Mouse (Mus musculus) embryonic facial prominence, embryonic 15.5 days (tissue): Measurements from ENCODE around the gene Mycn. TPM values are rescaled to one million over a fixed set of nuclear protein-coding genes. Genes with fewer than 3 reads are reported as not detected.

Experiments used
- ATAC-seq: fragments of 200-750 bp; cut with Nextera tagmentation; 2 replicates; pipeline ENCODE4 v1.8.0; 2017; ENCODE audit warnings: low read depth, moderate TSS enrichment; ENCODE audit not compliant: insufficient number of reproducible peaks, low FRiP score, low TSS enrichment
- H3K27ac ChIP-seq: fragments of 300-500 bp; sonication (generic); replicated peaks from 2 replicates; pipeline ENCODE4 v1.5.1; 2015; ENCODE audit warnings: mild to moderate bottlenecking, inconsistent platforms
- H3K27me3 ChIP-seq: fragments of 300-500 bp; sonication (generic); 2 replicates; pipeline ENCODE4 v1.6.1; 2015; ENCODE audit warnings: inconsistent platforms
- H3K36me3 ChIP-seq: fragments of 300-500 bp; sonication (generic); 2 replicates; pipeline ENCODE4 v1.6.1; 2015; ENCODE audit warnings: mild to moderate bottlenecking, inconsistent platforms
- H3K4me1 ChIP-seq: fragments of 300-500 bp; sonication (generic); 2 replicates; pipeline ENCODE4 v1.6.1; 2015; ENCODE audit warnings: inconsistent platforms
- H3K4me2 ChIP-seq: fragments of 300-500 bp; sonication (generic); replicated peaks from 2 replicates; pipeline ENCODE4 v1.6.1; 2015; ENCODE audit warnings: mild to moderate bottlenecking, inconsistent platforms
- H3K4me3 ChIP-seq: fragments of 300-500 bp; sonication (generic); replicated peaks from 2 replicates; pipeline ENCODE4 v1.5.1; 2015; ENCODE audit warnings: mild to moderate bottlenecking, inconsistent platforms
- H3K9ac ChIP-seq: fragments of 300-500 bp; sonication (generic); 2 replicates; pipeline ENCODE4 v1.6.1; 2015; ENCODE audit warnings: inconsistent platforms
- H3K9me3 ChIP-seq: fragments of 300-500 bp; sonication (generic); replicated peaks from 2 replicates; pipeline ENCODE4 v1.6.1; 2016; ENCODE audit warnings: inconsistent platforms
- WGBS: fragments of 180-500 bp; shearing (Covaris S2); methylation state at CpG from one replicate; pipeline ENCODE4 v1.1.7; 2015; 5-methylcytosine and 5-hydroxymethylcytosine counted together
- polyA plus RNA-seq: library from polyadenylated mRNA; unstranded; fragments of >200 nt; fragmentation: Nextera tagmentation; extraction: Ambion mirVana; gene quantifications from 2 replicates; pipeline ENCODE4 v1.2.1, GENCODE M21; 2015

Mycn gene
- polyA plus RNA-seq, 1 experiment from 2014 or later = 26.8 TPM

- H3K27me3 ChIP-seq = no peaks in the 10 kb centered on the region
- ATAC-seq = no peak
- no peak overlapping the region for H3K4me3 ChIP-seq
- no peak overlapping the region for H3K27ac ChIP-seq
- H3K4me1 ChIP-seq = 0 out of 2 replicates have a peak, but pooled peaks cover 4% of the 10 kb centered on the region
- no peak overlapping the region for H3K4me2 ChIP-seq
- no peaks in the 10 kb centered on the region for H3K36me3 ChIP-seq
- H3K9ac ChIP-seq = no peak overlapping the region
- 26% methylated on average over 12 of the region's 12 CpGs for WGBS
- H3K9me3 ChIP-seq = no peaks in the 10 kb centered on the region
Measured at GRCm38 (mm10) chr12:12920166-12921157, 21.3 kb downstream of the Mycn start.

- no peak overlapping the region for H3K4me2 ChIP-seq
- H3K4me1 ChIP-seq = 0 out of 2 replicates have a peak, but pooled peaks cover 4% of the 10 kb centered on the region
- no peak overlapping the region for H3K9ac ChIP-seq
- H3K27ac ChIP-seq = no peak overlapping the region
- H3K36me3 ChIP-seq = no peaks in the 10 kb centered on the region
- 8% methylated on average over 9 of the region's 9 CpGs for WGBS
- no peak overlapping the region for H3K4me3 ChIP-seq
- H3K9me3 ChIP-seq = no peaks in the 10 kb centered on the region
- H3K27me3 ChIP-seq = no peaks in the 10 kb centered on the region
- no peak for ATAC-seq
Measured at GRCm38 (mm10) chr12:12916298-12916697, 25.4 kb downstream of the Mycn start.

GRCm38 (mm10) chr12:12910356-12910979 is 31.2 kb downstream of the Mycn start:
- 77% methylated on average over 11 of the region's 11 CpGs for WGBS
- Histone ChIP-seq H3K9ac (no peak overlapping the region), H3K4me1 (no peaks in the 10 kb centered on the region), H3K4me3 (no peak overlapping the region), H3K27ac (no peak overlapping the region), H3K36me3 (no peaks in the 10 kb centered on the region), H3K9me3 (no peaks in the 10 kb centered on the region), H3K4me2 (no peak overlapping the region), H3K27me3 (no peaks in the 10 kb centered on the region)
- ATAC-seq = no peak

- Histone ChIP-seq H3K9me3 (no peaks in the 10 kb centered on the region), H3K9ac (no peak overlapping the region), H3K4me1 (peaks cover 5% of the 10 kb centered on the region; the same call in 1 of the 2 replicates), H3K4me3 (no peak overlapping the region), H3K27me3 (no peaks in the 10 kb centered on the region), H3K27ac (no peak overlapping the region), H3K4me2 (no peak overlapping the region), H3K36me3 (no peaks in the 10 kb centered on the region)
- no peak for ATAC-seq
- WGBS = 60% methylated on average over 16 of the region's 16 CpGs
Measured at GRCm38 (mm10) chr12:12909631-12910277, 32.0 kb downstream of the Mycn start.

- no peaks in the 10 kb centered on the region for H3K9me3 ChIP-seq
- H3K9ac ChIP-seq = no peak overlapping the region
- 36% methylated on average over 6 of the region's 6 CpGs for WGBS
- H3K4me2 ChIP-seq = no peak overlapping the region
- no peak for ATAC-seq
- H3K27me3 ChIP-seq = no peaks in the 10 kb centered on the region
- no peaks in the 10 kb centered on the region for H3K36me3 ChIP-seq
- no peak overlapping the region for H3K4me3 ChIP-seq
- H3K27ac ChIP-seq = no peak overlapping the region
- peaks cover 13% of the 10 kb centered on the region for H3K4me1 ChIP-seq
Measured at GRCm38 (mm10) chr12:12906771-12907170, 34.9 kb downstream of the Mycn start.

- no peak for ATAC-seq
- WGBS = 56% methylated on average over 8 of the region's 8 CpGs
- Histone ChIP-seq H3K4me3 (no peak overlapping the region), H3K4me2 (no peak overlapping the region), H3K27me3 (no peaks in the 10 kb centered on the region), H3K9me3 (no peaks in the 10 kb centered on the region), H3K27ac (no peak overlapping the region), H3K36me3 (no peaks in the 10 kb centered on the region), H3K9ac (no peak overlapping the region), H3K4me1 (peaks cover 13% of the 10 kb centered on the region)
Measured at GRCm38 (mm10) chr12:12906321-12906720, 35.4 kb downstream of the Mycn start.

GRCm38 (mm10) chr12:12905117-12905516 is 36.6 kb downstream of the Mycn start:
- Histone ChIP-seq H3K4me3 (no peak overlapping the region), H3K27ac (0 out of 2 replicates have a peak overlapping the region, but pooled peaks have one; percentile 3), H3K36me3 (no peaks in the 10 kb centered on the region), H3K4me2 (peak overlapping the region; percentile 66), H3K27me3 (no peaks in the 10 kb centered on the region), H3K4me1 (peaks cover 13% of the 10 kb centered on the region), H3K9me3 (no peaks in the 10 kb centered on the region), H3K9ac (no peak overlapping the region)
- 46% methylated on average over 6 of the region's 6 CpGs for WGBS
- no peak for ATAC-seq

- H3K27ac ChIP-seq = 0 out of 2 replicates have a peak overlapping the region, but pooled peaks have one; percentile 3
- H3K9ac ChIP-seq = no peak overlapping the region
- peak; percentile 84 for ATAC-seq
- H3K4me1 ChIP-seq = peaks cover 13% of the 10 kb centered on the region
- H3K36me3 ChIP-seq = no peaks in the 10 kb centered on the region
- H3K4me3 ChIP-seq = peak overlapping the region; percentile 30
- H3K4me2 ChIP-seq = peak overlapping the region; percentile 66
- no peaks in the 10 kb centered on the region for H3K9me3 ChIP-seq
- WGBS = 6% methylated on average over 23 of the region's 23 CpGs
- H3K27me3 ChIP-seq = no peaks in the 10 kb centered on the region
Measured at GRCm38 (mm10) chr12:12904512-12904953, 37.2 kb downstream of the Mycn start.

- peaks cover 13% of the 10 kb centered on the region for H3K4me1 ChIP-seq
- no peaks in the 10 kb centered on the region for H3K36me3 ChIP-seq
- peak overlapping the region; percentile 30 for H3K4me3 ChIP-seq
- no peaks in the 10 kb centered on the region for H3K27me3 ChIP-seq
- H3K4me2 ChIP-seq = peak overlapping the region; percentile 66
- WGBS = 10% methylated on average over 1 of the region's 1 CpGs
- no peaks in the 10 kb centered on the region for H3K9me3 ChIP-seq
- ATAC-seq = no peak
- no peak overlapping the region for H3K9ac ChIP-seq
- no peak overlapping the region for H3K27ac ChIP-seq
Measured at GRCm38 (mm10) chr12:12904086-12904485, 37.6 kb downstream of the Mycn start.

- 79% methylated on average over 1 of the region's 1 CpGs for WGBS
- Histone ChIP-seq H3K27ac (no peak overlapping the region), H3K4me1 (peaks cover 13% of the 10 kb centered on the region), H3K4me3 (no peak overlapping the region), H3K36me3 (no peaks in the 10 kb centered on the region), H3K9me3 (no peaks in the 10 kb centered on the region), H3K9ac (no peak overlapping the region), H3K27me3 (no peaks in the 10 kb centered on the region), H3K4me2 (no peak overlapping the region)
- ATAC-seq = no peak
Measured at GRCm38 (mm10) chr12:12902403-12902802, 39.3 kb downstream of the Mycn start.
